Comparison of ENCODE assay signal across 8 mouse cellular contexts in the genomic region with DNA sequence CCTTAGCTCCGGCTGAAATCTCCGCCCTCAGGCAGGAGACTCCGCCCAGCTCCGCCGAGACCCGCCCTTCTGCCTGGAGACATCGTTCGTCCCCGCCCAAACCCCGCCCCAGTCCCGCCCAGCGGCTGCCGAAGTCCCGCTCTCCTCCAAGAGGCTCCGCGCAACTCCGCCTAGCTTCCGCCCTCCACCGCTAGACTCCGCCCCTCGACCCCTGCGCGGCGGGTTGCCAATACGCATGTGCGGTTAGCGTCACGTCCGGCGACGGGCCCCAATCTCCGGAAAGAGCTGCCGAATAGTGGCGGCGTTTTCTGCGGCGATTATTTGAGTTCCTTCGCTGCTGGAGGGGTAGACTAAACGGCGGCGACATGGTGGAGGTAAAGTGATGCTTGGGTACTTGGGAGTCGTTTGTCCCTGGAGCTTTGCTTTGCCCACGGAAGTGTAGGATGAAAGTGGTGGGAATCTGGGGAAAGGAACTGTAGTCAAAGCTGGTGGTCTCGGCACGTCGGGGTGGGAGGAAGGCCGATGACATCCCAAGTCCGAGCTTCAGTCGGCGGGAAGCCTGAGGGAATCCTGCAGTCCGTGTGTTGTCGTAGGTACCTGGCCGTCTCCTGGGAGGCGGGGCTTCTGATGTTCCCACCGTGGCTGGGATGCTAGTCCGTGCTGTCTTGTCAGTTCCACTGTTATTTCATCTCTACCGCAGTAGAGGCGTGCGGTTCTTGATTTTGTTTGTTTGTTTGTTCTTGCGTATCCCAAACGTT. TPM values are rescaled to one million over a fixed set of nuclear protein-coding genes. Genes with fewer than 3 reads are reported as not detected.
DNase-seq lines count a peak whose midpoint lies in the region; ATAC-seq and TF ChIP-seq lines count a peak whose summit lies in the region.

Gene Plrg1, plus strand, starts transcription at position 242 of the 758 bp plus-strand sequence.

- H3K4me2 ChIP-seq in heart, embryonic 11.5 days = peak within 1 kb of the TSS; percentile 87
- H3K4me2 ChIP-seq in kidney, embryonic 16.5 days (replicated peaks; ENCODE audit: low read depth, low read length) = peak within 1 kb of the TSS; percentile 93
- H3K4me2 ChIP-seq in myocyte (ENCODE audit: low read depth) = peak within 1 kb of the TSS; percentile 84

- H3K9ac ChIP-seq in heart, embryonic 11.5 days (ENCODE audit: low read depth, low read length) = peak within 1 kb of the TSS; percentile 91
- peak within 1 kb of the TSS; percentile 88 for H3K9ac ChIP-seq in kidney, embryonic 16.5 days (replicated peaks; ENCODE audit: low read length)
- H3K9ac ChIP-seq in liver, adult 2 months (ENCODE audit: low read depth, low read length) = peak within 1 kb of the TSS; percentile 71

- H3ac ChIP-seq in C2C12 (ENCODE audit: control insufficient read depth, insufficient read length, low read depth) (peak within 1 kb of the TSS; percentile 90), myocyte (ENCODE audit: control insufficient read depth, insufficient read length) (peak within 1 kb of the TSS; percentile 58)

- no peak for TF ChIP-seq CTCF in C2C12 (IDR thresholded peaks at IDR 0.05; ENCODE audit: control insufficient read depth, insufficient read depth, insufficient read length)
- no peak for TF ChIP-seq CTCF in brain, embryonic 14.5 days (IDR thresholded peaks at IDR 0.05; ENCODE audit: borderline replicate concordance, extremely low read depth, insufficient read depth, insufficient read length)
- no peak for TF ChIP-seq CTCF in liver, adult 2 months (IDR thresholded peaks at IDR 0.05; ENCODE audit: low read depth, low read length)

- under 1% methylated on average over 61 of the region's 61 CpGs for WGBS in heart, embryonic 11.5 days (ENCODE audit: insufficient replicate concordance)
- WGBS in kidney, embryonic 16.5 days = under 1% methylated on average over 56 of the region's 61 CpGs
- under 1% methylated on average over 60 of the region's 61 CpGs for WGBS in liver, adult 2 months

- H3K4me1 ChIP-seq in erythroblast, embryonic 14.5 days (ENCODE audit: control insufficient read depth) = peaks cover 28% of the 10 kb centered on the region
- peaks cover 5% of the 10 kb centered on the region for H3K4me1 ChIP-seq in heart, embryonic 11.5 days (ENCODE audit: control insufficient read depth, insufficient read depth, low read length)
- H3K4me1 ChIP-seq in kidney, embryonic 16.5 days (ENCODE audit: insufficient read depth, low read length) = peaks cover 8% of the 10 kb centered on the region
- peaks cover 25% of the 10 kb centered on the region for H3K4me1 ChIP-seq in liver, adult 2 months (ENCODE audit: control insufficient read depth, insufficient read depth, low read length)

- H3K79me2 ChIP-seq in C2C12 (ENCODE audit: control insufficient read depth, insufficient read depth) (peaks cover 20% of the 10 kb centered on the region), myocyte (ENCODE audit: control insufficient read depth, insufficient read depth) (peaks cover 19% of the 10 kb centered on the region)
- peaks cover 8% of the 10 kb centered on the region; the same call in 1 of the 2 replicates for H3K79me2 ChIP-seq in liver, adult 2 months (ENCODE audit: control insufficient read depth, insufficient read depth, low read length)

- DNase-seq in brain, embryonic 14.5 days (ENCODE audit: low read depth) = peak; percentile 99
- peak; percentile 86 for DNase-seq in liver, adult 2 months (ENCODE audit: extremely low read depth, low read depth, low spot score)
- DNase-seq in splenic B cell, adult 2 months (ENCODE audit: low read depth, low spot score) = peak; percentile 99

- H3K9me3 ChIP-seq in erythroblast, embryonic 14.5 days (ENCODE audit: control insufficient read depth, low read length) = no peaks in the 10 kb centered on the region
- no peaks in the 10 kb centered on the region for H3K9me3 ChIP-seq in heart, embryonic 11.5 days (replicated peaks; ENCODE audit: control insufficient read depth, low read length)
- H3K9me3 ChIP-seq in kidney, embryonic 16.5 days (ENCODE audit: low read length) = no peaks in the 10 kb centered on the region

- H3K27ac ChIP-seq in heart, embryonic 11.5 days (ENCODE audit: low read depth, low read length) = peak within 1 kb of the TSS; percentile 64
- peak within 1 kb of the TSS; percentile 75; the same call in 1 of the 2 replicates for H3K27ac ChIP-seq in kidney, embryonic 16.5 days (ENCODE audit: low read length)
- peak within 1 kb of the TSS; percentile 43 for H3K27ac ChIP-seq in liver, adult 2 months (replicated peaks; ENCODE audit: insufficient read depth, low read depth, low read length)

- peaks cover 4% of the 10 kb centered on the region for H3K27me3 ChIP-seq in C2C12 (ENCODE audit: control insufficient read depth, insufficient read depth, insufficient read length)
- no peaks in the 10 kb centered on the region for H3K27me3 ChIP-seq in erythroblast, embryonic 14.5 days (ENCODE audit: control insufficient read depth)
- H3K27me3 ChIP-seq in heart, embryonic 11.5 days (ENCODE audit: control insufficient read depth, insufficient read depth, low read length) = no peaks in the 10 kb centered on the region
- H3K27me3 ChIP-seq in kidney, embryonic 16.5 days (ENCODE audit: insufficient read depth, low read length) = no peaks in the 10 kb centered on the region
- no peaks in the 10 kb centered on the region for H3K27me3 ChIP-seq in liver, adult 2 months (ENCODE audit: control insufficient read depth, insufficient read depth, low read length)
- H3K27me3 ChIP-seq in myocyte (ENCODE audit: control insufficient read depth, insufficient read depth, insufficient read length) = no peaks in the 10 kb centered on the region
- 0 out of 2 replicates have a peak, but pooled peaks cover 2% of the 10 kb centered on the region for H3K27me3 ChIP-seq in splenic B cell, adult 2 months (ENCODE audit: control insufficient read depth, insufficient read depth, low read length, poor library complexity, severe bottlenecking)

- TF ChIP-seq POLR2A in brain, embryonic 14.5 days (IDR thresholded peaks at IDR 0.05; ENCODE audit: borderline replicate concordance, extremely low read depth, insufficient read depth, insufficient read length, poor library complexity, severe bottlenecking) = peak; percentile 59; the same call in 1 of the 2 replicates
- 0 out of 2 replicates have a peak, but pooled peaks have one; percentile 38 for TF ChIP-seq POLR2A in liver, adult 2 months (IDR thresholded peaks at IDR 0.05; ENCODE audit: extremely low read depth, insufficient read depth, low read length)
- peak; percentile 72 for TF ChIP-seq POLR2A in myocyte (IDR thresholded peaks at IDR 0.05; ENCODE audit: insufficient read length, low read depth)

- H3K79me3 ChIP-seq in C2C12 (ENCODE audit: low read depth) = peaks cover 17% of the 10 kb centered on the region

- H3K4me3 ChIP-seq in C2C12 (ENCODE audit: insufficient read depth, poor library complexity, severe bottlenecking) = peak within 1 kb of the TSS; percentile 74
- peak within 1 kb of the TSS; percentile 100 for H3K4me3 ChIP-seq in erythroblast, embryonic 14.5 days (replicated peaks)
- H3K4me3 ChIP-seq in heart, embryonic 11.5 days (ENCODE audit: low read depth, low read length) = peak within 1 kb of the TSS; percentile 86
- peak within 1 kb of the TSS; percentile 80 for H3K4me3 ChIP-seq in kidney, embryonic 16.5 days (ENCODE audit: low read length)
- H3K4me3 ChIP-seq in liver, adult 2 months (ENCODE audit: insufficient read depth, low read depth, low read length) = peak within 1 kb of the TSS; percentile 90
- peak within 1 kb of the TSS; percentile 97 for H3K4me3 ChIP-seq in myocyte

- ATAC-seq in heart, embryonic 11.5 days (replicated peaks; ENCODE audit: insufficient number of reproducible peaks, low FRiP score, low TSS enrichment) = peak; percentile 100
- peak; percentile 99 for ATAC-seq in kidney, embryonic 16.5 days (ENCODE audit: low FRiP score, low TSS enrichment)

- H3K36me3 ChIP-seq in C2C12 (ENCODE audit: control insufficient read depth, insufficient read depth) (peaks cover 23% of the 10 kb centered on the region), myocyte (ENCODE audit: control insufficient read depth, insufficient read depth) (peaks cover 10% of the 10 kb centered on the region)
- H3K36me3 ChIP-seq in erythroblast, embryonic 14.5 days (ENCODE audit: control insufficient read depth) = peaks cover 36% of the 10 kb centered on the region
- H3K36me3 ChIP-seq in heart, embryonic 11.5 days (ENCODE audit: control insufficient read depth, insufficient read depth, low read length) = 0 out of 2 replicates have a peak, but pooled peaks cover 4% of the 10 kb centered on the region
- H3K36me3 ChIP-seq in kidney, embryonic 16.5 days (ENCODE audit: insufficient read depth, low read length) = peaks cover 28% of the 10 kb centered on the region
- peaks cover 17% of the 10 kb centered on the region; the same call in 1 of the 2 replicates for H3K36me3 ChIP-seq in liver, adult 2 months (ENCODE audit: control insufficient read depth, insufficient read depth, low read length)
- H3K36me3 ChIP-seq in splenic B cell, adult 2 months (ENCODE audit: control insufficient read depth, insufficient read depth, low read length, poor library complexity, severe bottlenecking) = no peaks in the 10 kb centered on the region; the same call in 1 of the 2 replicates

TF ChIP-seq in C2C12, 6 proteins besides CTCF, POLR2A, EP300 and RAD21 (continues in another document):
- TF ChIP-seq MAX (IDR thresholded peaks at IDR 0.05) (no peak), USF1 (IDR thresholded peaks at IDR 0.05; ENCODE audit: low read depth) (no peak), MYOD1 (IDR thresholded peaks at IDR 0.05; ENCODE audit: control insufficient read depth, insufficient read length, low read depth) (no peak), MYOG (IDR thresholded peaks at IDR 0.05; ENCODE audit: control insufficient read depth, extremely low read depth, insufficient read length) (no peak), FOSL1 (IDR thresholded peaks at IDR 0.05; ENCODE audit: insufficient read depth, low read length, poor library complexity, severe bottlenecking) (no peak)

TF ChIP-seq in myocyte, 11 proteins besides CTCF, POLR2A, EP300 and RAD21:
- TF ChIP-seq POLR2AphosphoS2 (IDR thresholded peaks at IDR 0.05; ENCODE audit: insufficient read length, low read depth) = peak; percentile 79
- TF ChIP-seq MYOG (IDR thresholded peaks at IDR 0.05; ENCODE audit: control insufficient read depth in 1 of 3, insufficient read depth in 1 of 3, insufficient read length in 2 of 3, low read depth in 2 of 3) = no peak

RNA-seq across cellular contexts. Expression of gene Plrg1, which starts in this region (rescaled TPM):
- polyA plus RNA-seq in C2C12 (2012; fragmentation: generic; extraction: Trizol) (58.2 TPM), myocyte (2012; fragmentation: generic; extraction: Trizol) (59.9 TPM)
- 87.6 and 101 TPM in 2 replicates for polyA plus RNA-seq in brain, embryonic 14.5 days (2012; rRNA removed)
- 0.37 and 0.80 TPM in 2 replicates for polyA plus RNA-seq in erythroblast, embryonic 14.5 days (2012)
- 64.1 and 73.2 TPM in 2 replicates for polyA plus RNA-seq in heart, embryonic 11.5 days (2014; fragmentation: Nextera tagmentation; extraction: Ambion mirVana)
- 103 and 108 TPM in 2 replicates for polyA plus RNA-seq in kidney, embryonic 16.5 days (2015; fragmentation: Nextera tagmentation; extraction: Ambion mirVana)
- 34.1 and 35.1 TPM in 2 replicates for total RNA-seq in liver, adult 2 months (2014; rRNA removed)
- polyA plus RNA-seq in liver, adult 2 months (2012; rRNA removed) = 20.7 and 21.8 TPM in 2 replicates

Comparison
In these comparisons a context has a peak if more than half of its experiments do, and no peak if none do; other contexts are left out.
1. Peak in every context shown above with its lines: DNase-seq, ATAC-seq, H3K4me3 ChIP-seq and H3K27ac ChIP-seq.
2. RNA of gene Plrg1 (polyA plus RNA-seq): 103 to 108 TPM in kidney, embryonic 16.5 days, 87.6 to 101 TPM in brain, embryonic 14.5 days, 64.1 to 73.2 TPM in heart, embryonic 11.5 days, 59.9 TPM in myocyte (single experiment), 58.2 TPM in C2C12 (single experiment) and 20.7 to 21.8 TPM in liver, adult 2 months; 0.37 to 0.80 TPM in erythroblast, embryonic 14.5 days; every median in the first group is over 10 times any median in the second.